Mouse (Mus musculus) lung, embryonic 15.5 days (tissue): ENCODE data around the gene Dnaaf1. TPM values are rescaled to one million over a fixed set of nuclear protein-coding genes. Genes with fewer than 3 reads are reported as not detected.

ENCODE experiments used
- ATAC-seq: fragments of 200-750 bp; cut with Nextera tagmentation; 2 replicates; pipeline ENCODE4 v1.8.0; 2017; ENCODE audit warnings: moderate number of reproducible peaks, borderline replicate concordance; ENCODE audit not compliant: low FRiP score, low TSS enrichment; ENCODE audit errors: extremely low read depth
- H3K27ac ChIP-seq: fragments of 300-500 bp; sonication (generic); 2 replicates; pipeline ENCODE4 v1.5.1; 2015; ENCODE audit warnings: moderate library complexity, mild to moderate bottlenecking, inconsistent platforms
- H3K27me3 ChIP-seq: fragments of 300-500 bp; sonication (generic); 2 replicates; pipeline ENCODE4 v1.6.1; 2015; ENCODE audit warnings: inconsistent platforms
- H3K36me3 ChIP-seq: fragments of 300-500 bp; sonication (generic); 2 replicates; pipeline ENCODE4 v1.6.1; 2015; ENCODE audit warnings: inconsistent platforms
- H3K4me1 ChIP-seq: fragments of 300-500 bp; sonication (generic); 2 replicates; pipeline ENCODE4 v1.6.1; 2015; ENCODE audit warnings: inconsistent platforms
- H3K4me2 ChIP-seq: fragments of 300-500 bp; sonication (generic); 2 replicates; pipeline ENCODE4 v1.6.1; 2015; ENCODE audit warnings: inconsistent platforms, mild to moderate bottlenecking, moderate library complexity
- H3K4me3 ChIP-seq: fragments of 300-500 bp; sonication (generic); 2 replicates; pipeline ENCODE4 v1.5.1; 2015; ENCODE audit warnings: mild to moderate bottlenecking, inconsistent platforms
- H3K9ac ChIP-seq: fragments of 300-500 bp; sonication (generic); 2 replicates; pipeline ENCODE4 v1.6.1; 2015; ENCODE audit warnings: inconsistent platforms
- H3K9me3 ChIP-seq: fragments of 300-500 bp; sonication (generic); 2 replicates; pipeline ENCODE4 v1.6.1; 2016; ENCODE audit warnings: inconsistent platforms
- WGBS: fragments of 180-500 bp; shearing (Covaris S2); methylation state at CpG from one replicate; pipeline ENCODE4 v1.1.7; 2015; 5-methylcytosine and 5-hydroxymethylcytosine counted together
- polyA plus RNA-seq: library from polyadenylated mRNA; unstranded; fragments of >200 nt; fragmentation: Nextera tagmentation; extraction: Ambion mirVana; gene quantifications from 2 replicates; pipeline ENCODE4 v1.2.1, GENCODE M21; 2015

The Dnaaf1 gene
- polyA plus RNA-seq, 1 experiment from 2014 or later, result 1.1 TPM

DNA sequence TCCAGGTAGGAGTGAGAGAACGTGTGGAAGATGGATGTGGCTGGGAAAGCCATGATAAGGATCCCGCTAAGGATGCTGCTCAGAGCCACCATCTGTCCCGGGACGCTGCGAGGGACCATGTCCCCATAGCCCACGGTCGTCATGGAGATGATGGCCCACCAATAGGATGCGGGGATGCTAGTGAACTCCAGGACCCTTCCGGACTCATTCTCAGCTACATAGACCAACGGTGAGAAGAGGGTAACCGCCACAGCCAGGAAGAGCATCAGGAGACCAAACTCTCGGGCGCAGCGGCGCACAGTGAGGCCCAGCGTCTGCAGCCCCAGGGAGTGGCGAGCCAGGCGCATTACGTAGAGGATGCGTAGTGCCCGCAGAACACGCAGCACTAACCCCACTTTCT is 50.8 kb downstream of the Dnaaf1 start:
- WGBS, result 75% methylated on average over 22 of the region's 22 CpGs
- Histone ChIP-seq H3K36me3 (no peaks in the 10 kb centered on the region), H3K27ac (no peak overlapping the region), H3K4me1 (no peaks in the 10 kb centered on the region), H3K27me3 (no peaks in the 10 kb centered on the region), H3K9ac (no peak overlapping the region), H3K9me3 (no peaks in the 10 kb centered on the region), H3K4me2 (no peak overlapping the region), H3K4me3 (no peak overlapping the region)
- no peak; the same call in 1 of the 2 replicates for ATAC-seq

DNA sequence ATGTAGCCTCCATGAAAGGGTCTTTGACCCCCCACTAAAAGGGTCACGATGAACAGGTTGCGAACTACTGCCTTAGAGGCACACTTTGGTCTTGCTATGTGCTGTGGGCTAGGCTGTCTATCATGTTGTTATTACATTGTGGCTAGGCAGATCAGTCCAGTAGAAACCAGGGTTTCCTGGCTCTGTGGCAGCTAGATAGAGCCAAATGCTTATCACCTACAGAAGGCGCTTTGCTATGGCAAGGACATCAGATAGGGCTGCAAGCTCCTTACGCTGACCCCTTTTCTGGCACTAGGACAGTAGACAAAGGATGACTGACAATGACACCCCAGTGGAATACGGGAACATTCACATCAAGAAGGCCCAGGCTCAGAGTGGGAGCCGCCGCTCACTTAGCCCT is 52.2 kb downstream of the Dnaaf1 start:
- WGBS, result 83% methylated on average over 7 of the region's 7 CpGs
- H3K9ac ChIP-seq, result no peak overlapping the region
- peaks cover 12% of the 10 kb centered on the region for H3K27me3 ChIP-seq
- ATAC-seq, result no peak
- H3K4me2 ChIP-seq, result no peak overlapping the region
- no peak overlapping the region for H3K4me3 ChIP-seq
- H3K4me1 ChIP-seq, result no peaks in the 10 kb centered on the region
- H3K9me3 ChIP-seq, result no peaks in the 10 kb centered on the region
- no peaks in the 10 kb centered on the region for H3K36me3 ChIP-seq
- H3K27ac ChIP-seq, result no peak overlapping the region

DNA sequence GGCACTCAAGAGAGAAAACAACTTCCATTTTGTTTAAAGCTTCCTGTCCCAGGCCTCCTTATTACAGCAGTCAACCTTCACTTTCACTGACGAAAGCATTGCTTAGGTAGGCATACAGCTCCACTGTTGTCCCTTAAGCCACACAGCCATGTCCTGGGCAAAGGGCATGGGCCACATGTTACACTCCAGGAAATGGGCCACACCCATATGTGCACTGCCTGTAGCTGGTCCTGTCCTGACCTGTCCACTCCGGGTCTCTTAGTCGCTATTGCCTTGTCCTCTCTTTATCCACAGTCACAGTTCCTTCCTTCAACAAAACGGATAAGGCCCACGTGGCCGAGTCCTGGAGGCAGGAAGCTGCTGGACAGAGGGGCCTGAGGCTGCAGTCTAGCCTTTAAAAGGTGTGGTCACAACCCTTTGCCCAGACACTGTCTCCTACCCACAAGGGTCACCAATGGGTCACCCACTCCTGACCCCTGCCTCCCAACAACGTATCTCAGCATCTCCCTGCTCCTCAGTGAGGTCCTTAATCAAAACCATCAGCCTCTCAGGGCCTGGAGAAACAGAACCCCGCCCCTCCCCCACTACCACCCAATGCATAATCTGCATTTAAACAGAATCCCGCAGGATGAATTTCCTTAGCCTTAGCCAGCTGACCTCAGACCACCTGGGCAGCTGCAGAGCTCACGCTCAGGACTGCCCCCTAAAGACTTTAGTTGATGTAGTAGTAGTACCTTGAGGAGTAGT is 52.8 kb downstream of the Dnaaf1 start:
- no peak overlapping the region for H3K4me2 ChIP-seq
- H3K9me3 ChIP-seq, result no peaks in the 10 kb centered on the region
- no peak overlapping the region for H3K9ac ChIP-seq
- ATAC-seq, result no peak
- H3K4me1 ChIP-seq, result no peaks in the 10 kb centered on the region
- no peak overlapping the region for H3K27ac ChIP-seq
- peaks cover 18% of the 10 kb centered on the region for H3K27me3 ChIP-seq
- H3K4me3 ChIP-seq, result no peak overlapping the region
- no peaks in the 10 kb centered on the region for H3K36me3 ChIP-seq
- 34% methylated on average over 10 of the region's 10 CpGs for WGBS

DNA sequence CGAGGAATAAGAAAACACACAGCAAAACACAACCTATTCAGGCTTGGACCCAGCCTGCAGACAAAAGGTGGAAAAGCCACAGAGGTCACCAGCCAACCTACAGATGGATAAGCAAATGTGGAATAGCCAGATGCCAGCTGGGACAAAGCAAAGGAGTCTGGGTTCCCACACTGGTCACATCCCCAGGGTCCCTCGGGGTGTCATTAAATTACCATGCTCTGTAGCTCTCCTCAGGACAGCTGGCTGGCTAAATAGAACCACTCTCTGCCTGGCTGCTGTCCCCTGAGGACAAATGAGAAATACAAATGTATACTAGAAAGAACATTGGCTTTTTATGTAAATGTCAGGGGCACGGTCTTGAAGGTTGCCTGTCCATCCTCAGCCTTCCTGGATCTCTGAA is 55.8 kb downstream of the Dnaaf1 start:
- H3K27ac ChIP-seq, result no peak overlapping the region
- H3K9me3 ChIP-seq, result no peaks in the 10 kb centered on the region
- no peak overlapping the region for H3K4me2 ChIP-seq
- H3K9ac ChIP-seq, result no peak overlapping the region
- peaks cover 6% of the 10 kb centered on the region; the same call in 1 of the 2 replicates for H3K4me1 ChIP-seq
- no peaks in the 10 kb centered on the region for H3K36me3 ChIP-seq
- H3K27me3 ChIP-seq, result peaks cover 46% of the 10 kb centered on the region
- WGBS, result 55% methylated on average over 3 of the region's 3 CpGs
- H3K4me3 ChIP-seq, result no peak overlapping the region
- no peak for ATAC-seq

DNA sequence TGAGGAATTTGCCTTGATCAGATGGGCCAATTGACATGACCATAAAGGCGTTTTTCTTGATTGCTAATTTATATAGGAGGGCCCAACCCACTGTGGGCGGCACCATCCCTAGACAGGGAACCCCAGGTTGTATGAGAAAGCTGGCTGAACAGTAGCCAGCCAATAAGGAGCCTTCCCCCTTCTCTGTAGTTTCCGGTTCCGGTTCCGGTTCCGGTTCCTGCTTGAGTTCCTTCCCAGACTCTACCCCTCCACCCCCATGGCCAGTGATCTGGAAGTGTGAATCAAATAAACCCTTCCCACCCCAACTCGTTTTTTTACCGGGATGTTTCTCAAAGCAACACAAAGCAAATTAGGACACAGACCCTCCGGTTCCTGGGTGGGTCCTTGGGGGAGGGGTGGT is 57.2 kb downstream of the Dnaaf1 start:
- ATAC-seq, result no peak
- 78% methylated on average over 9 of the region's 9 CpGs for WGBS

DNA sequence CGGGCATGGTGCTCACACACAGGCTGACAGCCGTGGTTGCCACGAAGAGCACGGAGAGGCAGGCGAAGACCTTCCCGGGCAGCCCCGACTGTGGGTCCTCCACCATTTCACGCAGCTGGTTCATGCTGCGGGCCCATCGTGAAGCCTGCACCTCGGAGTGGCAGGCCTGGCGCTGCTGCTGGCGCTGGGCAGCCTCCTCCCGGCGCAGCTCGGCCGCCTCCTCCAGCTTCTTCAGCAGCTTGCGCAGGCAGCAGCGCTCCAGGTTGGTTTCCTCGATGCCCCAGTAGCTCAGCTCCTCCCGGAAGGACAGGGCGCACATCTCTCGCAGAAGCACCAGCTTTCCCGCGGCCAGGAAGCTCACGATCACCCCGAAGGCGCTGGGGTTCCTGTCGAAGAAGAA is 57.9 kb downstream of the Dnaaf1 start:
- Histone ChIP-seq H3K27me3 (peaks cover 52% of the 10 kb centered on the region), H3K9ac (no peak overlapping the region), H3K9me3 (no peaks in the 10 kb centered on the region), H3K4me2 (no peak overlapping the region), H3K4me3 (no peak overlapping the region), H3K27ac (no peak overlapping the region), H3K4me1 (peaks cover 6% of the 10 kb centered on the region; the same call in 1 of the 2 replicates), H3K36me3 (no peaks in the 10 kb centered on the region)
- 43% methylated on average over 29 of the region's 29 CpGs for WGBS
- ATAC-seq, result no peak

More for the DNA sequence above, 57.2 kb downstream of the Dnaaf1 start:
- Histone ChIP-seq H3K4me3 (no peak overlapping the region), H3K4me2 (no peak overlapping the region), H3K4me1 (peaks cover 6% of the 10 kb centered on the region; the same call in 1 of the 2 replicates), H3K9me3 (no peaks in the 10 kb centered on the region), H3K9ac (no peak overlapping the region), H3K27me3 (peaks cover 52% of the 10 kb centered on the region), H3K36me3 (no peaks in the 10 kb centered on the region), H3K27ac (no peak overlapping the region)

DNA sequence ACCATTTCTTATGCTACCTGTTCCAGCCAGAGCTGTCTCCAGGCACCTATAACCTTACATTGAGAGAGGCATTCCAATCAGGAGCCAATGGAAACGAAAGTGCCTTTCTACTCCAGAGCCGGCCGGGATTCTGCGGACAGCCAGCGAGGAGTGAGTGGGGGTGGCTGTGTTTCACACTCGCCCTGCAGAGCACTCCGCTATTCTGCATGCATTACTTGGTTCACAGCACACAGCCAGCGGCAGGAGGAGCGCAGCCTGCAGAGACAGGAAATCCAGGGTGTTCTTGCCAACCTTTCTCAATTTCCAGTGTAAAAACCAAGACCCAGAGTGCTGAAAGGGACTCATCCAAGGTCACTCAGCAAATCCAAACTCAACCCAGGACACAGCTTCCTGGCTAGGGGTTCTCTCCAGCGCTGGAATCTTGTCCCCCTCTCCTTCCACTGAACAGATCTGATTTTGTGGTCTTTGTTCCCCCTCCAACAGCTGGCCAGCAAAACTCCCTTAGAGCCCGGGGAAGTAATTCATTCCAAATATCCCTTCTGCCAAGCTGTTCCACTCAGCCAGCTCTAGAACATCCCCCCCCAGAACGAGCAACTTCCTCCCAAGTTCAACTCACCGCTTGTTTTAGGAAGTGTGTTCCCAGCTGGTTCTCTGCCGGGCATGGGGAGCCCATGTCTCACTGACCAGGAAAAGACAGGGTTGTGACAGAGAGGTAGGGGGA is 59.7 kb downstream of the Dnaaf1 start:
- no peak for ATAC-seq
- Histone ChIP-seq H3K27ac (no peak overlapping the region), H3K9ac (no peak overlapping the region), H3K27me3 (peaks cover 52% of the 10 kb centered on the region), H3K4me1 (peaks cover 6% of the 10 kb centered on the region; the same call in 1 of the 2 replicates), H3K36me3 (no peaks in the 10 kb centered on the region), H3K4me3 (no peak overlapping the region), H3K4me2 (no peak overlapping the region; the same call in 1 of the 2 replicates), H3K9me3 (no peaks in the 10 kb centered on the region)
- WGBS, result 22% methylated on average over 14 of the region's 14 CpGs

DNA sequence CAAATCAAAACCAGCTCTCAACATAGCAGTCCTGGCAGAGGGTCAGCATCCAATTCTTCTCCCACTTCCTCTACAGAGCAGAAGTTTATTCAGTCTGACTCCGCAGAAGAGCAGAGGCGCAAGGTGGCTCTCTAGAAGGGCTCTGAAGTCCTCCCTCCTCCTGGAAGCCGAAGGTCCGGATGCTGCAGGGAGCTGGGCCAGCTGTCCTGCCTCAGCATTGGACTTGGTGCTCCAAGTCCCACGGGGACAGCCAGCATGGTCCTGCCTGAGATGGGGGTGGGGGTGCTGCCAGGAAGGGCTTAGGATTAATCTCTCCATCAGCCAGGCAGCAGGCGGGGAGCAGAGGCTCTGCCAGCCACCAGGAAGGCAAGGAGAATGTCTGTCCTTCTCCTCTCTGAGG is 60.3 kb downstream of the Dnaaf1 start, which contains the start of gene Kcng4:
Gene Kcng4 (minus strand): TSS at position 303 of the 400 bp plus-strand sequence.
- peaks cover 52% of the 10 kb centered on the region for H3K27me3 ChIP-seq
- no peak within 1 kb of the TSS for H3K4me3 ChIP-seq
- no peak within 1 kb of the TSS; the same call in 1 of the 2 replicates for H3K4me2 ChIP-seq
- no peak within 1 kb of the TSS for H3K9ac ChIP-seq
- ATAC-seq, result peak; percentile 25; the same call in 1 of the 2 replicates
- H3K27ac ChIP-seq, result no peak within 1 kb of the TSS
- WGBS, result 19% methylated on average over 6 of the region's 6 CpGs
- H3K4me1 ChIP-seq, result peaks cover 6% of the 10 kb centered on the region; the same call in 1 of the 2 replicates
- no peaks in the 10 kb centered on the region for H3K9me3 ChIP-seq
- no peaks in the 10 kb centered on the region for H3K36me3 ChIP-seq

DNA sequence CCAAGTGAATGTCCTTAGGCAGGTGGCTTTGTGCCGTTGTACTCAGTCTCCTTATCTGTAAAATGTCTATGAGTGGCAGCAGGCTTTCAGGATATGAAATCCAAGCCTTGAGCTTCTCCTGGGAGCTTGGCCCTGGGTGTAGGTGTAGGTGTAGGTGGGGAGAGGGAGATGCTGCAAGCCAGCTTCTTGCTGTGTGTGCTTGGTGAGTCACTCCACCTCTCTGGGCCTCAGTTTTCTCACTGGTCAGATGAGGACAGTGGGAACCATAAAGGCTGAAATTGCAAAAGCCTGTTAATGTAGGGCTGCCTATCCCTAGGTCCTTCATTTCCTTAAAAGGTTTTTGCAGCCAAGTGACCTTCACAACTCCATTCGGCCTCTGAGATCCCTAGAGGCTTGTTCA is 60.9 kb downstream of the Dnaaf1 start:
- WGBS, result 43% methylated on average over 2 of the region's 2 CpGs
- Histone ChIP-seq H3K9me3 (no peaks in the 10 kb centered on the region), H3K4me1 (peaks cover 6% of the 10 kb centered on the region; the same call in 1 of the 2 replicates), H3K27ac (no peak overlapping the region), H3K4me3 (no peak overlapping the region), H3K36me3 (no peaks in the 10 kb centered on the region), H3K4me2 (no peak overlapping the region; the same call in 1 of the 2 replicates), H3K27me3 (peaks cover 52% of the 10 kb centered on the region), H3K9ac (no peak overlapping the region)
- no peak for ATAC-seq

DNA sequence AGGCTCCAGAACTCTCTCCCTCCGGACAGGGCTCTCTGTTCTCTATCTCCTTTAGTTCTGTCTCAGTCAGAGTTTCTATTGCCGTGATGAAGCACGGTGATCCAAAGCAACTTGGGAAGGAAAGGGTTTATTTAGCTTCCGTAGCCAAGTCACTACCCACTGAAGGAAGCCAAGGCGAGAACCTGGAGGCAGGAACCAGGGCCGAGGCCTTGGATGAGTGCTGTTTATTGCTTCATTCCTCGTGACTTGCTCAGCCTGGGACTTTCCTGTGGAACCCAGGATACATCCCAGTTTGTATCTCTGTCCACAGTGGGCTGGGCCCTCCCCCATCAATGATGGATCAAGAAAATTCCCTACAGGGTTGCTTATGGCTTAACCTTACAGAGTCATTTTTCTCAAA is 61.7 kb downstream of the Dnaaf1 start:
- Histone ChIP-seq H3K9ac (no peak overlapping the region), H3K4me3 (no peak overlapping the region), H3K4me1 (peaks cover 6% of the 10 kb centered on the region; the same call in 1 of the 2 replicates), H3K9me3 (no peaks in the 10 kb centered on the region), H3K27me3 (peaks cover 44% of the 10 kb centered on the region), H3K4me2 (no peak overlapping the region), H3K36me3 (no peaks in the 10 kb centered on the region), H3K27ac (no peak overlapping the region)
- 53% methylated on average over 7 of the region's 7 CpGs for WGBS
- no peak for ATAC-seq

DNA sequence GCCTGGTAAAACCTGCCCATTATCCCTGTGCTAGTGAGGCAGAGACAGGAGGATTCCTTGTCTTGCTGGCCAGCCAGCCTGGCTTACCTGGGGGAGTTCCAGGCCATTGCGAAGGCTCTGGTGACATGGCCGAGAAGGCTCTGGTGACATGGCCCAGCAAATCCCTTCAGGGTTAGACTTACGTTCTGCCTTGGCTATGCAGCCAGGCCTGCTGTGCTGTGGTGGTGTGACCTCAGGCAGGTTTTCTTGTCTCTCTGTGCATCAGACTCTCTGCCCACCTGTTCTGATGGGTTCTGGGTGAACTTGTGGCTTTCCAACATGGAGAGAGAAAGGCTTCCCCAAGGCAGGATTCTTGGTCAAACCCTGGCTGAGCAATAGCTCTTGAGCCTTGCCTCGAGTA is 62.3 kb downstream of the Dnaaf1 start:
- Histone ChIP-seq H3K27me3 (peaks cover 38% of the 10 kb centered on the region), H3K9me3 (no peaks in the 10 kb centered on the region), H3K36me3 (no peaks in the 10 kb centered on the region), H3K4me3 (no peak overlapping the region), H3K27ac (no peak overlapping the region), H3K4me1 (peaks cover 6% of the 10 kb centered on the region; the same call in 1 of the 2 replicates), H3K4me2 (no peak overlapping the region), H3K9ac (no peak overlapping the region)
- ATAC-seq, result no peak
- WGBS, result 75% methylated on average over 4 of the region's 4 CpGs

DNA sequence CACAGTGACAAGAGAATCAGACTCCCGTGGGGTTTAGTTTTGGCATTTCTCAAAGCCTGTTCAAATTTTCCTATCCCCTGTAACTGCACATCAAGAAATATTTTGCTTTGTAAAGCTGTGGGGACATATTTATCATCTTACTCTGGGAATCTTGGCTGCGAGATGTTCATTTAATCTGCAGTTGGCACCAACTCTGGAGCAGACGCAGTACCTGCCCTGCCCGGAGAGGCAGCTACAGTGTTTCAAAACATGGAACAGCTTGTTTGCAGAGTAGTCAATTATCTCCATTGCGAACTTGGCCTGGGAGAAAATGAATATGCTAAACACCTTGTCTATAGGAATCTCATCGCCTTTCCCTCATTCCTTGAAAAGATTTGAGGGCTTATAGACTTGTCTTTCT is 63.2 kb downstream of the Dnaaf1 start:
- Histone ChIP-seq H3K9ac (no peak overlapping the region), H3K27me3 (peaks cover 29% of the 10 kb centered on the region), H3K27ac (no peak overlapping the region), H3K4me3 (no peak overlapping the region), H3K9me3 (no peaks in the 10 kb centered on the region), H3K4me2 (no peak overlapping the region), H3K36me3 (no peaks in the 10 kb centered on the region), H3K4me1 (peaks cover 6% of the 10 kb centered on the region; the same call in 1 of the 2 replicates)
- 69% methylated on average over 6 of the region's 6 CpGs for WGBS
- no peak for ATAC-seq
